Mouse (Mus musculus) cerebellum, postnatal 36 days (tissue): ENCODE measurements around the gene Cdc42se1.

ENCODE experiments used
- DNase-seq, 2 experiments: peaks; one replicate each; pipeline ENCODE4 v3.0.0; 2021 to 2022; ENCODE audit warnings: mixed read lengths in 2 of 2

Cdc42se1 gene

GRCm38 (mm10) chr3:95227214-95227613 lies 1.3 kb upstream of the Cdc42se1 start:
- no peak for DNase-seq

GRCm38 (mm10) chr3:95228894-95229780 lies 605 bp downstream of the Cdc42se1 start:
- peak; percentile 40 to 43 for DNase-seq

GRCm38 (mm10) chr3:95229781-95230494 lies 1.4 kb downstream of the Cdc42se1 start:
- DNase-seq: no peak

- no peak for DNase-seq
Observed at GRCm38 (mm10) chr3:95230495-95231297, 2.2 kb downstream of the Cdc42se1 start.

GRCm38 (mm10) chr3:95231298-95232221 lies 3.0 kb downstream of the Cdc42se1 start, which contains the start of gene Mllt11:
Mllt11 (minus strand) TSS chr3:95232171.
- no peak for DNase-seq

DNA sequence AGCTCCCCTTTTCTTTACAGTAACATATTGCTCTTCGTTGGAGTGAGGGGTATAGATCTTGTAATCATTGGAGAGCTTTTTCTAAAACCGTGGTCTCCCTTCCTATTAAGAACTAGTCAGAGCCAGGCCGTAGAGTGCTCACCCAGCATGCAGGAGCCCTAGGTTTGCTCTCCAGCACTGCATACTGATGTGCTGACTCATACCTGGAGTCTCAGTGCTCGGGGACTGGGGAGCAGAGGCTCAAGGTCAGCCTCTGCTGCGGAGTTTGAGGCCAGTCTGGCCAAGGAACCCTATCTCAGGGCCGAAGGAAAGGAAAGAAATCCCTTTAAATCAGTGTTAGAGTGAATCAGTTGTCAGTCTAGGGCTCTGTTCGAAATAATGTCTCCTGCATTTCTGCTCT lies 4.2 kb downstream of the Cdc42se1 start:
- no peak for DNase-seq

DNA sequence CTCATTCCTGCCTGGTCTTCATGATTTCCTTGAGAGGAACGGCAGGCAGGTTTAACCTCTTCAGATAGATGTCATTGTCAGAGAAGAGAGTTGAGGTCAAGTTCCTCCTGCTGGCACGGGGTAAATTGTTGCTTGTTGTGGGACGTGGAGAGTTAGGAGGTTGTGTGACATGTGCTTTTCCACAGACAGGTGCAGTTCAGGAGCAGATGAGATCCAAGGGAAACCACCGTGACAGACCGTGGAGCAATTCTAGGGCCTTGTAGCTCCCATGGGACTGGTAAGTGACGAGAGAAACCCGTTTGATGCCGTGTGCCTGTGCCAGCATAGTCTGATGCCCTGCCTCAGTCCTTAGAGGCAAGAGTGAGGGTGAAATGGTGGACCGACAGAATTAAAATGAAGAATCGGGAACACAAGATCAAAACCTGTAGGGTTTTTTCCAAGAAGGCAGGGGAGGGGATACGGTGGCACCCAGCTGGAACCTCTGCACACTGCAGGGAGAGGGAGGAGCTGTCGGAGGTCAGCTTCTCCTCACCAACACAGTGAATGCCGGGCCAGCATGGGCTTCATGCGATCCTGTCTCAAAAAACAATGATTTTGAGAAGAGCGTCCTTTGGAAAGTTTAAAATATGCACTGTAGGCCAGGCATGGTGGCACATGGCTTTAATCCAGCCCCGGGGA lies 4.9 kb downstream of the Cdc42se1 start:
- DNase-seq: no peak

DNA sequence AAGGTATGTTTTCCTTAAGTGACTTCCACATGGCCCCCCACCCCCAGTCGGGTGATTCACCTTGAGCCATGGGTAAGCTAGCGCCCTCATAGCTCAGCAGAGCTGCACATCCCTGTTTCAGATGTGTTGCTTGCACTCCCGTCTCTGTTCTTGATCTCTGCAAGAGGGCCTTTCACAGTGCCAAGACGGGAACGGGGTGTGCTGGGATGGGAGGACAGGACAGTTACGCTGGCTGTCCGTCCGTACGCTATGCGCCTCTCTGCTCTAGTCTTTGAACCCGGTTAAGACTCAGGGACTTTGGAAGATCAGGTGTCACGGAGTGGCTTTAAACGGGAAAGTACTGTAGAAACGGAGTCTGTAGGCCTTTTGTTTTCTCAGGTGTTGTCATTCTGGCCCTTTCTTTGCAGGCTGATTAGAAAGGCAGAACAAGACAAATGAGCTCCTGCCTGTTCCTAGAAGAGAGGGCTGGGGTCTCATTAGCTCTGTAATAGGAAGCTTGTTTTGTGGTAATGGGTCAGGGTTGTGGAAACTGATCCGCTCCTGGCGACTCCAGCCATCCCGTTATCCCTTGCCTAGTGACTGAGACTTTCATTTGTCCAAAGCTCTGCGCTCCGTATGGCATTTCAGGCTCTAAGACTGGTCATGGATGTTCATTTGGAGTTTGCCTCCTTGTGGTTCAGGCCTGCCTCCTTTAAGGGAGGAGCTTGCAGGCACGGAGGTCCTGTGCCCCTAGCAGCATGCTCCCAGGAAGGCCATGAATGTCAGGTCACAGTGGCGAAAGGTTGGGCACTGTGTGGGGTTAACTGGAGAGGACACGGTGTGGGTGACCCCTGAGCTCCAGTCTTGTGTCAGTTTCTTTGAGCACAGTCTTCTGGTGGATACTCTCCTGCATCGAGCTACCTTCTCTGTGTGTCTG lies 7.1 kb downstream of the Cdc42se1 start:
- no peak for DNase-seq

DNA sequence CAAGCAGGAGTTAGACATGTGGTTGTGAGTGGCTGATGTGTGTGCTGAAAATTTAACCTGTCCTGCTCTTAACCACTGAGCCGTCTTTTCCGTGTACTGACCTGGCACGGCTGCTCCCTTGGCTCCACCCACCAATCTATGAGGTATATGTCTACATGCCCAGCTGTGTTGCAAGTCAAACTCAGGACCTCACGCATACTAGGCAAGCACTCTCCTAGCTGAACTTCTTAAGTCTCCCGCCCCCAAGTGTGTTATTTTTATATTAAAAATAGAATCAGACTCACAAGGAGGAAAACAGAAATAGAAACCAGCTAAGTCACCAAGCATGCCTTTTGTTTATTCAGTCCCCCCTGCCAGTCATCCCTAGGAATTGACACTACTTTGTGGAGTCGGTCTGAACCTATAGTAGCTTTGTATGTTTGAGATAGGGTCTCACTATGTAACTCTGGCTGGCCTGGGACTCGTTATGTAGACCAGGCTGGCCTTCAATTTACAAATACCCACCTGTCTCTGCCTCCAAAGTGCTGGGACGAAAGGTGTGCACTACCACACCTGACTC lies 9.1 kb downstream of the Cdc42se1 start:
- DNase-seq: no peak

DNA sequence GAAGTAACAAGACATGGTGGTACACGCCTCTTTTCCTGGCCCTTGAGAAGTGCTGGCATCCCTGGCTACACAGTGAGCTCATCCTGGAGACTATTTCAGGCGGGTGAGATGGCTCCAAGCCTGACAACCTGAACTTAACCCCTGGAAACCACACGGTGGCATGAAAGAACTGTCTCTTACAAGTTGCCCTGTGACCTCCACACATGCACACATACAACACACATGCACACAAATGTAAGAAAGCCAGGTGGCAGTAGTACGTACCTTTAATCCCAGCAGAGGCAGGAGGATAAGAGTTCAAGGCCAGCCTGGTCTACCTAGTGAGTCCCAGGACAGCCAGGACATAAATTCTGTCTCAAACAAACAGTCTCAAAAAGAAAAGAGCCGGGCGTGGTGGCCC lies 10.5 kb downstream of the Cdc42se1 start:
- DNase-seq: no peak

GRCm38 (mm10) chr3:95239971-95240370 lies 11.4 kb downstream of the Cdc42se1 start:
- DNase-seq: no peak

DNA sequence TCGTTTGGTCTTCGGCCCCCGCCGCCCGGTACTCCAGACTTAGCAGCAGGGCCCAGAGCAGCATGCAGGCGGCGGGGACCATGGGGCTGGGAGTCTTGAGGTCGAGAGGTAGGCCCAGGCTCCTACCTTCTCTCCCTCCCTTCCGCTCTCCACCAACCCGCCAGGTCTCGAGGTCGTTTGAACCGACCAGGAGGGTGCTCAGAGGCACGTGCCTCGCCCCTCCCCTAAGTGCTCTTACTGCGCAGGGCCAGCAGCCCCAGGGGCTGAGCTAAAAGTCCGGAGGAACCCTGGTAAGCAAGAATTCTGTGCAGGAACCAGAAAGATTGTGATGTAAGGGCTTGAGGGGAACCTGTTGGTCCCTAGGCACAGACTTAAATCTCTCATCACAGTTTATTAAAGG lies 12.4 kb downstream of the Cdc42se1 start:
- no peak for DNase-seq

DNA sequence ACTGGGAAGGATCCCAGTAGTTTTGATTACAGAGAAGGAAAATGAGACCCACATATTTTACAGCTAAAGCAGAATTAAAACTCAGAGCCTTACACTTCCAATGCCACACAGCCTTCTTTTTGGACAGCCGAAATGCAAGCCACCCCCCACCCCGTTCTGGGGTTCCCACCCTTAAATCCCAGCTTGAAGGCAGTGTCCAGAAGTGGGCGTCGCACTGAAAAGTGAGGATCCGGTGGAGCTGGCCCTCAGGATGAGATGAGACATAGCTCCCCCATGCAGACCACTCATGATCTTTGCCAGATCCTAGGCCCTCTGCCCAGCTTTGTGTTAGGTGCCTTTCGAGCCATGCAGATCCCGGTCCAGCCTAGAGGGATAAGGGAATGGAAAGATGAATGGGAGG lies 13.0 kb downstream of the Cdc42se1 start, which contains the start of gene Gm128:
Gm128 (minus strand) TSS at position 101 of the 400 bp plus-strand sequence.
- DNase-seq: no peak

DNA sequence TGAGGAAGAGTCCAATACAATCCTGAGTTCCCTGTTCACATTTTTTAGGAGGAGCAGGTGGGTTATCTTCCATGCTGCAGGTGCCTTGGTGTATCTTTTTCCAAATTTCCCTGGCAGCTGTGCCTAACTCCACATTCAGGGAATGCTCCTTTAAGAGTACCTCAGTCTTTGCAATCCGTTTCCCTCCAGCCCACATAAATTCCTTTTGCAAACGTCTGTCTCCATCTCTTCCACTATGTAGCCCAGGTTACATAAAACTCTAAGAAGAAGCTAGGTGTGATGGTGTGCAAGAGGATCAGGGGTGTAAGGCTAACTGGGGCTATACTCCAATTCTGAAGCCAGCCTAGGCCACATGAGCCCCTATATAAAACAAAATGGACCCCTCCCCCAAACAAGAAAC lies 14.6 kb downstream of the Cdc42se1 start:
- DNase-seq: no peak

DNA sequence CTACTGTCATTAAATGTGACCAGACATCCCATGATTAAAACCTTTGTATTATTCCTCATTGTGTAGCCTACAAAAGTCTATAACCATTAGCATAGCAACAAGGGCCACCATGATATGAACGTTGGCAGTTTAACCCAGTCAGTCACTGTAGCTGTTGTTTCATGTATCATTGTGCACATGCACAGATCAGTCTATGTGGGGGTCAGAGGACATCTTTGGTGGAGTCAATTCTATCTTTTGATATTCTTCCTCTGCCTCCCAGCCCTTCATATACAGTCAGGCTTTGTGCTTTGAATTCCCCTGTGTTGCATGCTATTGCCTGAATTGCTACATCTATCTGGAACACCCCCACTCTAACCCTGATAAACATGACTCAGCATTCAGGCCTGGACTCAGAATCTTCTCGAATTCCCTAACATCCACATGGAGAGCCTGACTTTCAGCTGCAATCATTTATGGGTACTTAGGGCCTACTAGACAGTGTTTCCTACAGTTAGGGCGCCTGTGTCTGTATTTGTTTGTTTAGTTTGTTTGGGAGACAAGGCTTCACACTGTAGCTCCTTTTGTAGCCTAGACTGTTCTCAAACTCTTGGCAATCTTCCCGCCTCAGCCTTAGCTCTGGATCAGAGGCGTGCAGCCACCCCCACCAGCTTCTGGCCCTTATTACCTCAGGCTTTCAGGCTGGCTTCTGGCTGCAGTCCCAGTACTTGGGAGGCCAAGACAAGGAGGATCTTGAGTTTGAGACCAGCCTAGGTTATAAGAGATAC lies 18.1 kb downstream of the Cdc42se1 start:
- peak; percentile 51 to 56 for DNase-seq

DNA sequence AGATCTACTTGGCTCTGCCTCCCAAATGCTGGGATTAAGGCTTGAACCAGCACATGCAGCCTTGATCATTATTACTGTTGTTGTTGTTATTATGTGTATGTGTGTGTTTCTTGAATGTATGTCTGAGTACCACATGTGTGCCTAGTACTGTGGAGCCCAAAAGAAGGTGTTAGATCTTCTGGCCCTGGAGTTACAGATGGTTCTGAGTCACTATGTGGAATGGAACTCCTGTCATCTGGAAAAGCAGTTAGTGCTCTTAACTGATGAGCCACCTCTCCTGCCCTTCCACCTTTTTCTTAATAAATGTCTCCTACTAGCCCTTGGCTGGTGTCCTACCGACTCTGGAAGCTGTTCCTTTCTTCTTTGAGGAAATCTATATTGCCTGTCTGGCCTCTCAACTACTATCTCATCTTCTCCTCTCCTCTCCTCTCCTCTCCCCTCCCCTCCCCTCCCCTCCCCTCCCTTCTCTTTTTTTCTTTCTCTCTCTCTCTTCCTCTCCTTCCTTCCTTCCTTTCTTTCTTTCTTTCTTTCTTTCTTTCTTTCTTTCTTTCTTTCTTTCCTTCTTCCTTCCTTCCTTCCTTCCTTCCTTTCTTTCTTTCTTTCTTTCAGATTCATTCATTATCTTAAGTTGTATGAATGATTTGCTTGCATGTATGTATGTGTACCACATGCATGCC lies 19.3 kb downstream of the Cdc42se1 start:
- no peak for DNase-seq

DNA sequence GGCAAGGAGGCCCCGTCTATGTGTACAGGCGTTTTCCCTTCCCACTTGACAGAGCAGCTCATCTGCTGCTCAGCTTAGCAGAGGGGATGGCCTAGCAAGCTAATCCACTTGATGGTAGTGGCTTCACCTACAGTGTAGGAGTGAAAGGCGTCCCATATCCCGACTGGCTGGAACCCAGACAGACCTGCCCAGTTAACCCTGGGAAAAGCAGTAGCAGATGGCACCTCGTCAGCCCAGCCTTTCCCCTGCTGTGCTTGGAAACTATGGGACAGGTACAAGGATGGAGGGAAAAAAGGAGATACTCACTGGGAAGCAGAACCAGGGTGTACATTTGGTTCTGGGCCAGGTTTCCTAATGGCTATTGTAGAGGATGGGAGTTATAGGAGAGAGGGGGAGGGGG lies 21.8 kb downstream of the Cdc42se1 start:
- peak; percentile 84 to 85 for DNase-seq

DNA sequence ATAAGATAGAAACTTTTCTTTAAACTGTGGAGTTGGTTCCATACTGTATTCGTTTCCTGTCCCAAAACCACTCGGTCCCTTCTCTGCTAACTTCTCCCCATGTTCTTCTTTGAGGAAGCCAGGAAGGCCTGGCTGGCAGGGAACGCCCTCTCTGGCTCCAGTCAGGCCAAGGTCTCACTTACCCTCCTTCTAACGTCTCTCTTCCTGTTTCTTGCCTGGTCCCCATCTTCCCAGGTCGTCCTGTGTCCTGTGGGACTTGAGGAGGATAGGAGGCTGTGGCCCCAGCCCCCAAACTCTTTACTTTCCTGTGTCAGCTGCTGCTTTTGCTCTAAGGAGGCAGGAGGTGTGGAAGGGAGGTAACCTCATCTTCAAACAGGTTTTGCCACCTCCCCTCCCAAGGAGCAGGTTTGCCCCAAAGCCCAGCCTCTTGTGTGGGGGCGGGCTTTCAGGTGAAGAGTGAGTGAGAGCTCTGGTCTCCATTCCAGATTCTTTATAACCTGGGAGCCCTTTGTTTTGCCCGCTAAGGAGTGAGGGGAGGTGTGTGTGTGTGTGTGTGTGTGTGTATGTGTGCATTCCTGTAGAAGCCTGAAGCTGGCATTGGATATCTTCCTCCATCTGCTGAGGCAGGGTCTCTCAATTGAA lies 22.4 kb downstream of the Cdc42se1 start, which contains the start of gene Bnipl:
Bnipl (minus strand) TSS at position 411 of the 642 bp plus-strand sequence.
- DNase-seq: no peak
